Mouse (Mus musculus) midbrain, embryonic 14.5 days (tissue): Measurements from ENCODE around the gene Ebf1. TPM values are rescaled to one million over a fixed set of nuclear protein-coding genes. Genes with fewer than 3 reads are reported as not detected.
A peak's percentile ranks its signal among the peaks of the same experiment; 100 is the strongest.

Source experiments
- ATAC-seq: fragments of 200-750 bp; cut with Nextera tagmentation; 2 replicates; pipeline ENCODE4 v1.8.0; 2017; ENCODE audit warnings: moderate number of reproducible peaks, moderate library complexity; ENCODE audit not compliant: low FRiP score, low TSS enrichment
- DNase-seq: peaks from one replicate; pipeline ENCODE4 v3.0.0-alpha.2; 2015
- H3K27ac ChIP-seq: fragments of 300-500 bp; sonication (generic); replicated peaks from 2 replicates; pipeline ENCODE4 v1.5.1; 2014; ENCODE audit warnings: mild to moderate bottlenecking, low read depth, low read length, moderate library complexity
- H3K27me3 ChIP-seq: fragments of 300-500 bp; sonication (generic); 2 replicates; pipeline ENCODE4 v1.6.1; 2014; ENCODE audit warnings: low read length, control low read depth, mixed read lengths; ENCODE audit not compliant: control insufficient read depth, insufficient read depth
- H3K36me3 ChIP-seq: fragments of 300-500 bp; sonication (generic); 2 replicates; pipeline ENCODE4 v1.6.1; 2014; ENCODE audit warnings: low read length, control low read depth; ENCODE audit not compliant: control insufficient read depth, insufficient read depth
- H3K4me1 ChIP-seq: fragments of 300-500 bp; sonication (generic); 2 replicates; pipeline ENCODE4 v1.6.1; 2014; ENCODE audit warnings: mild to moderate bottlenecking, antibody characterized with exemption, low read length, control low read depth; ENCODE audit not compliant: control insufficient read depth, insufficient read depth
- H3K4me2 ChIP-seq: fragments of 300-500 bp; sonication (generic); 2 replicates; pipeline ENCODE4 v1.6.1; 2014; ENCODE audit warnings: mild to moderate bottlenecking, low read length, moderate library complexity
- H3K4me3 ChIP-seq: fragments of 300-500 bp; sonication (generic); replicated peaks from 2 replicates; pipeline ENCODE4 v1.5.1; 2014; ENCODE audit warnings: low read depth, low read length
- H3K9ac ChIP-seq: fragments of 300-500 bp; sonication (generic); replicated peaks from 2 replicates; pipeline ENCODE4 v1.6.1; 2014; ENCODE audit warnings: mild to moderate bottlenecking, low read length, moderate library complexity
- H3K9me3 ChIP-seq: fragments of 300-500 bp; sonication (generic); 2 replicates; pipeline ENCODE4 v1.6.1; 2016; ENCODE audit warnings: low read length, control low read depth, mixed read lengths; ENCODE audit not compliant: control insufficient read depth
- WGBS: fragments of 180-500 bp; shearing (Covaris S2); extraction: QIAGEN DNeasy Blood & Tissue Kit; methylation state at CpG from one replicate; pipeline ENCODE4 v1.1.7; 2014; 5-methylcytosine and 5-hydroxymethylcytosine counted together
- polyA plus RNA-seq: library from polyadenylated mRNA; unstranded; fragments of >200 nt; fragmentation: Nextera tagmentation; extraction: Ambion mirVana; gene quantifications from 2 replicates; pipeline ENCODE4 v1.2.1, GENCODE M21; 2014

Gene Ebf1
- polyA plus RNA-seq, 1 experiment from 2014 or later: 112 TPM

GRCm38 (mm10) chr11:44701221-44701810, 84.2 kb downstream of the Ebf1 start:
- peaks cover 20% of the 10 kb centered on the region for H3K4me1 ChIP-seq
- no peaks in the 10 kb centered on the region for H3K27me3 ChIP-seq
- H3K9me3 ChIP-seq: no peaks in the 10 kb centered on the region
- H3K27ac ChIP-seq: 0 out of 2 replicates have a peak overlapping the region, but pooled peaks have one; percentile 16
- DNase-seq: no peak
- 65% methylated on average over 11 of the region's 11 CpGs for WGBS
- no peak overlapping the region for H3K4me3 ChIP-seq
- H3K36me3 ChIP-seq: no peaks in the 10 kb centered on the region
- no peak overlapping the region for H3K9ac ChIP-seq
- ATAC-seq: no peak
- no peak overlapping the region for H3K4me2 ChIP-seq

GRCm38 (mm10) chr11:44701864-44702263, 84.7 kb downstream of the Ebf1 start:
- DNase-seq: no peak
- Histone ChIP-seq H3K9ac (no peak overlapping the region), H3K36me3 (no peaks in the 10 kb centered on the region), H3K27ac (no peak overlapping the region), H3K4me3 (no peak overlapping the region), H3K4me2 (no peak overlapping the region), H3K9me3 (no peaks in the 10 kb centered on the region), H3K4me1 (peaks cover 15% of the 10 kb centered on the region), H3K27me3 (no peaks in the 10 kb centered on the region)
- no peak for ATAC-seq
- WGBS: 85% methylated on average over 1 of the region's 1 CpGs

GRCm38 (mm10) chr11:44702716-44703486, 85.8 kb downstream of the Ebf1 start:
- no peak for ATAC-seq
- Histone ChIP-seq H3K27me3 (no peaks in the 10 kb centered on the region), H3K9me3 (no peaks in the 10 kb centered on the region), H3K4me1 (peaks cover 16% of the 10 kb centered on the region), H3K4me3 (no peak overlapping the region), H3K4me2 (no peak overlapping the region), H3K27ac (no peak overlapping the region), H3K36me3 (no peaks in the 10 kb centered on the region), H3K9ac (no peak overlapping the region)
- WGBS: 91% methylated on average over 8 of the region's 8 CpGs
- DNase-seq: no peak

- no peak for ATAC-seq
- Histone ChIP-seq H3K4me1 (peaks cover 16% of the 10 kb centered on the region), H3K9me3 (no peaks in the 10 kb centered on the region), H3K27me3 (no peaks in the 10 kb centered on the region), H3K27ac (no peak overlapping the region), H3K9ac (no peak overlapping the region), H3K4me3 (no peak overlapping the region), H3K4me2 (no peak overlapping the region), H3K36me3 (no peaks in the 10 kb centered on the region)
- no peak for DNase-seq
- 93% methylated on average over 5 of the region's 5 CpGs for WGBS
Measured at GRCm38 (mm10) chr11:44703951-44704350, 86.8 kb downstream of the Ebf1 start.

GRCm38 (mm10) chr11:44705811-44706210, 88.7 kb downstream of the Ebf1 start:
- no peak overlapping the region for H3K4me2 ChIP-seq
- H3K4me1 ChIP-seq: peaks cover 16% of the 10 kb centered on the region
- ATAC-seq: no peak
- no peak for DNase-seq
- H3K27me3 ChIP-seq: no peaks in the 10 kb centered on the region
- H3K36me3 ChIP-seq: no peaks in the 10 kb centered on the region
- no peaks in the 10 kb centered on the region for H3K9me3 ChIP-seq
- no peak overlapping the region for H3K9ac ChIP-seq
- WGBS: 79% methylated on average over 1 of the region's 1 CpGs
- no peak overlapping the region for H3K4me3 ChIP-seq
- no peak overlapping the region for H3K27ac ChIP-seq

GRCm38 (mm10) chr11:44706386-44706785, 89.3 kb downstream of the Ebf1 start:
- ATAC-seq: no peak
- 97% methylated on average over 2 of the region's 2 CpGs for WGBS
- Histone ChIP-seq H3K27me3 (no peaks in the 10 kb centered on the region), H3K27ac (no peak overlapping the region), H3K4me3 (no peak overlapping the region), H3K9ac (no peak overlapping the region), H3K4me1 (peaks cover 11% of the 10 kb centered on the region), H3K4me2 (no peak overlapping the region), H3K9me3 (no peaks in the 10 kb centered on the region), H3K36me3 (no peaks in the 10 kb centered on the region)
- DNase-seq: no peak

GRCm38 (mm10) chr11:44707381-44708289, 90.5 kb downstream of the Ebf1 start:
- H3K9ac ChIP-seq: no peak overlapping the region
- no peaks in the 10 kb centered on the region for H3K36me3 ChIP-seq
- H3K9me3 ChIP-seq: no peaks in the 10 kb centered on the region
- H3K27me3 ChIP-seq: no peaks in the 10 kb centered on the region
- peak overlapping the region; percentile 30 for H3K4me2 ChIP-seq
- H3K4me3 ChIP-seq: no peak overlapping the region
- peaks cover 7% of the 10 kb centered on the region; the same call in 1 of the 2 replicates for H3K4me1 ChIP-seq
- DNase-seq (no peak), ATAC-seq (no peak)
- 0 out of 2 replicates have a peak overlapping the region, but pooled peaks have one; percentile 49 for H3K27ac ChIP-seq
- WGBS: 10% methylated on average over 13 of the region's 13 CpGs

- Histone ChIP-seq H3K36me3 (no peaks in the 10 kb centered on the region), H3K9me3 (no peaks in the 10 kb centered on the region), H3K4me2 (no peak overlapping the region), H3K4me1 (peaks cover 7% of the 10 kb centered on the region; the same call in 1 of the 2 replicates), H3K4me3 (no peak overlapping the region), H3K9ac (no peak overlapping the region), H3K27me3 (no peaks in the 10 kb centered on the region), H3K27ac (no peak overlapping the region)
- DNase-seq (no peak), ATAC-seq (no peak)
- WGBS: 85% methylated on average over 6 of the region's 6 CpGs
Measured at GRCm38 (mm10) chr11:44708290-44708685, 91.2 kb downstream of the Ebf1 start.
